Mouse (Mus musculus): ENCODE results near the gene Shld2. TPM values are rescaled to one million over a fixed set of nuclear protein-coding genes. Genes with fewer than 3 reads are reported as not detected.
A peak's percentile ranks its signal among the peaks of the same experiment; 100 is the strongest.

Shld2 gene
- polyA plus RNA-seq, 1 experiment from 2014 or later, result 9.8 TPM

- H3K9me3 ChIP-seq (ENCODE audit: control insufficient read depth, low read length), result no peaks in the 10 kb centered on the region
Observed at GRCm38 (mm10) chr14:34196706-34197105, 113.6 kb downstream of the Shld2 start.

GRCm38 (mm10) chr14:34195466-34195865 lies 114.8 kb downstream of the Shld2 start:
- Histone ChIP-seq H3K27ac (replicated peaks; ENCODE audit: low read depth, low read length) (no peak overlapping the region), H3K4me3 (ENCODE audit: low read depth, low read length) (no peak overlapping the region), H3K9me3 (ENCODE audit: control insufficient read depth, low read length) (no peaks in the 10 kb centered on the region), H3K27me3 (replicated peaks; ENCODE audit: control insufficient read depth, insufficient read depth, low read length) (no peaks in the 10 kb centered on the region), H3K36me3 (ENCODE audit: control insufficient read depth, insufficient read depth, low read length) (no peaks in the 10 kb centered on the region), H3K4me1 (ENCODE audit: control insufficient read depth, insufficient read depth, low read length) (peaks cover 16% of the 10 kb centered on the region), H3K4me2 (ENCODE audit: low read depth, low read length) (no peak overlapping the region), H3K9ac (ENCODE audit: low read depth, low read length) (no peak overlapping the region)
- ATAC-seq (ENCODE audit: low read depth), result no peak
- no peak for DNase-seq (ENCODE audit: low spot score)
- WGBS, result 88% methylated on average over 15 of the region's 15 CpGs

More at GRCm38 (mm10) chr14:34196706-34197105, 113.6 kb downstream of the Shld2 start:
- Histone ChIP-seq H3K4me2 (ENCODE audit: low read depth, low read length) (no peak overlapping the region), H3K4me3 (ENCODE audit: low read depth, low read length) (no peak overlapping the region), H3K27ac (replicated peaks; ENCODE audit: low read depth, low read length) (peak overlapping the region; percentile 21), H3K9ac (ENCODE audit: low read depth, low read length) (peak overlapping the region; percentile 22; the same call in 1 of the 2 replicates), H3K4me1 (ENCODE audit: control insufficient read depth, insufficient read depth, low read length) (peaks cover 17% of the 10 kb centered on the region), H3K36me3 (ENCODE audit: control insufficient read depth, insufficient read depth, low read length) (no peaks in the 10 kb centered on the region), H3K27me3 (replicated peaks; ENCODE audit: control insufficient read depth, insufficient read depth, low read length) (no peaks in the 10 kb centered on the region)
- DNase-seq (ENCODE audit: low spot score) (peak; percentile 39), ATAC-seq (ENCODE audit: low read depth) (no peak)
- 32% methylated on average over 4 of the region's 4 CpGs for WGBS

GRCm38 (mm10) chr14:34193879-34194278 lies 116.4 kb downstream of the Shld2 start:
- WGBS, result 68% methylated on average over 4 of the region's 4 CpGs
- no peak for DNase-seq (ENCODE audit: low spot score)
- Histone ChIP-seq H3K9ac (ENCODE audit: low read depth, low read length) (no peak overlapping the region), H3K4me1 (ENCODE audit: control insufficient read depth, insufficient read depth, low read length) (peaks cover 13% of the 10 kb centered on the region), H3K4me3 (ENCODE audit: low read depth, low read length) (no peak overlapping the region), H3K9me3 (ENCODE audit: control insufficient read depth, low read length) (no peaks in the 10 kb centered on the region), H3K4me2 (ENCODE audit: low read depth, low read length) (no peak overlapping the region), H3K27ac (replicated peaks; ENCODE audit: low read depth, low read length) (no peak overlapping the region), H3K27me3 (replicated peaks; ENCODE audit: control insufficient read depth, insufficient read depth, low read length) (no peaks in the 10 kb centered on the region), H3K36me3 (ENCODE audit: control insufficient read depth, insufficient read depth, low read length) (no peaks in the 10 kb centered on the region)
- ATAC-seq (ENCODE audit: low read depth), result no peak

GRCm38 (mm10) chr14:34190361-34190760 lies 119.9 kb downstream of the Shld2 start:
- Histone ChIP-seq H3K9ac (ENCODE audit: low read depth, low read length) (no peak overlapping the region), H3K9me3 (ENCODE audit: control insufficient read depth, low read length) (no peaks in the 10 kb centered on the region), H3K4me2 (ENCODE audit: low read depth, low read length) (no peak overlapping the region), H3K4me1 (ENCODE audit: control insufficient read depth, insufficient read depth, low read length) (no peaks in the 10 kb centered on the region), H3K27ac (replicated peaks; ENCODE audit: low read depth, low read length) (no peak overlapping the region), H3K36me3 (ENCODE audit: control insufficient read depth, insufficient read depth, low read length) (no peaks in the 10 kb centered on the region), H3K4me3 (ENCODE audit: low read depth, low read length) (no peak overlapping the region), H3K27me3 (replicated peaks; ENCODE audit: control insufficient read depth, insufficient read depth, low read length) (no peaks in the 10 kb centered on the region)
- WGBS, result 73% methylated on average over 7 of the region's 7 CpGs
- DNase-seq (ENCODE audit: low spot score) (no peak), ATAC-seq (ENCODE audit: low read depth) (no peak)

- no peaks in the 10 kb centered on the region for H3K9me3 ChIP-seq (ENCODE audit: control insufficient read depth, low read length)
- ATAC-seq (ENCODE audit: low read depth), result no peak
- no peak overlapping the region for H3K27ac ChIP-seq (replicated peaks; ENCODE audit: low read depth, low read length)
- no peak for DNase-seq (ENCODE audit: low spot score)
- H3K4me2 ChIP-seq (ENCODE audit: low read depth, low read length), result no peak overlapping the region
- H3K9ac ChIP-seq (ENCODE audit: low read depth, low read length), result no peak overlapping the region
- no peaks in the 10 kb centered on the region for H3K4me1 ChIP-seq (ENCODE audit: control insufficient read depth, insufficient read depth, low read length)
- H3K4me3 ChIP-seq (ENCODE audit: low read depth, low read length), result no peak overlapping the region
- WGBS, result 68% methylated on average over 5 of the region's 5 CpGs
- no peaks in the 10 kb centered on the region for H3K27me3 ChIP-seq (replicated peaks; ENCODE audit: control insufficient read depth, insufficient read depth, low read length)
- H3K36me3 ChIP-seq (ENCODE audit: control insufficient read depth, insufficient read depth, low read length), result no peaks in the 10 kb centered on the region
Observed at GRCm38 (mm10) chr14:34188629-34189028, 121.7 kb downstream of the Shld2 start.

Other genes with a start within 250 kb of the Shld2 start
- 25.3 and 34.6 TPM in 2 replicates for gene Anxa8, start 224.5 kb downstream of the Shld2 start, polyA plus RNA-seq (2014; fragmentation: Nextera tagmentation; extraction: Ambion mirVana)
- gene A630023A22Rik, start 207.7 kb downstream of the Shld2 start, polyA plus RNA-seq (2014; fragmentation: Nextera tagmentation; extraction: Ambion mirVana), result not detected in 2 replicates
- 0.26 TPM in 1 of 2 replicates, not detected in the other for gene Npy4r, start 158.0 kb downstream of the Shld2 start, polyA plus RNA-seq (2014; fragmentation: Nextera tagmentation; extraction: Ambion mirVana)
- 0.84 and 1.1 TPM in 2 replicates for gene Gprin2, start 108.8 kb downstream of the Shld2 start, polyA plus RNA-seq (2014; fragmentation: Nextera tagmentation; extraction: Ambion mirVana)
- gene Syt15, start 90.9 kb downstream of the Shld2 start, polyA plus RNA-seq (2014; fragmentation: Nextera tagmentation; extraction: Ambion mirVana), result 0.25 and 0.60 TPM in 2 replicates
- 72.7 and 78.6 TPM in 2 replicates for gene Glud1, start 234 bp upstream of the Shld2 start, polyA plus RNA-seq (2014; fragmentation: Nextera tagmentation; extraction: Ambion mirVana)
- gene Fam25c, start 44.9 kb upstream of the Shld2 start, polyA plus RNA-seq (2014; fragmentation: Nextera tagmentation; extraction: Ambion mirVana), result 13.0 and 40.1 TPM in 2 replicates
- gene Sncg, start 64.3 kb upstream of the Shld2 start, polyA plus RNA-seq (2014; fragmentation: Nextera tagmentation; extraction: Ambion mirVana), result 74.9 and 76.8 TPM in 2 replicates
- 8.2 and 8.6 TPM in 2 replicates for gene Mmrn2, start 65.0 kb upstream of the Shld2 start, polyA plus RNA-seq (2014; fragmentation: Nextera tagmentation; extraction: Ambion mirVana)
- 65.0 and 68.7 TPM in 2 replicates for gene Bmpr1a, start 192.8 kb upstream of the Shld2 start, polyA plus RNA-seq (2014; fragmentation: Nextera tagmentation; extraction: Ambion mirVana)
- gene 9230112D13Rik, start 212.3 kb upstream of the Shld2 start, polyA plus RNA-seq (2014; fragmentation: Nextera tagmentation; extraction: Ambion mirVana), result not detected in 2 replicates

Measured in embryonic facial prominence, embryonic 14.5 days (tissue).